Mouse (Mus musculus): ENCODE measurements around the gene Rftn1. TPM values are rescaled to one million over a fixed set of nuclear protein-coding genes. Genes with fewer than 3 reads are reported as not detected.
A peak's percentile ranks its signal among the peaks of the same experiment; 100 is the strongest.

The Rftn1 gene
- polyA plus RNA-seq, 1 experiment, result 102 TPM

DNA sequence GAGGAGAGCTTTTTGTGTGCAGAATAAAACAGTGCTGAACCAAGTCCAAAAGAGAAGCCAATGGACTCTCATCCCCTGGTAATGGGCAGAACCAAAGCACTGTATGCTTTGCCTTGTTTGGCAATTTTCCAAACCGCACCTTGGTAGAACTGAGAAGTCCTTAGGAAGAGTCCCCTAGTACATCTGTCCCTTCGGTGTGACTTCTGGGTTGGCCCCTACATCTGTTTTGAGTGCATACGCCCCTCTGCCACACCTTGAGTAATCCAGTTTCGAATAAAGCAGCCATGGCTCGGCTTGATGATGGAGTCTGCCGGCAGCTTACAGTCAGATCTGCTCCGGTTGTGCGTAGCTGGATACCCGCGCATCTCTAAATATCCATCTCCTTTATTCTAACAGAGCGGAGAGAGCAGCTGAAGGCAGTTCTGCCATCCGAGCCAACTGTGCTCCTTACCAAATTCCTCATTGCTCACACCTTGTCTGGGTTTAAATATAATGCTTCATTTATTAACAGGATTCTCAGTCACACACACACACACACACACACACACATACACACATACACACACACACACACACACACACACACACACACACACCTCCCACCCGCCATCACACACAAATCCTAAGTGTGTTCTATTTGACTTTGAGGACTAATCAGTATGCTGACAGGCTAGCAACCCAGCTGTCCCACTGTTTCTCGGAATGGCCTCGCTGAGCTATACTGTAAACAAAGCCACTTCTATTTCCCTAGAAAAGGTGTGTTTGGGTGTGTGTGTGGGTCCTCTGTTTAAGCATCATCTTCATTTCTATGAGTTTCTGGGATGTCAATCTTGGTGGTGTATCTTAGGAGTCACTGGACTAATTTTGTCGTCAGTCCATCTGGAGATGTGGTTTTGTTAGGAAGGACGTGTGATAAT is 224.4 kb downstream of the Rftn1 start:
- no peak for TF ChIP-seq CTCF (IDR thresholded peaks at IDR 0.05; ENCODE audit: borderline replicate concordance, control insufficient read depth, extremely low read depth, insufficient read depth, low read length, poor library complexity)
- no peak for TF ChIP-seq POLR2A (IDR thresholded peaks at IDR 0.05; ENCODE audit: control insufficient read depth, extremely low read depth, insufficient read depth, low read length, poor library complexity)
- no peaks in the 10 kb centered on the region for H3K36me3 ChIP-seq (ENCODE audit: control insufficient read depth, insufficient read depth, low read length)
- no peak overlapping the region for H3K4me3 ChIP-seq (ENCODE audit: control insufficient read depth, insufficient read depth, low read length)
- no peak for DNase-seq
- H3K27me3 ChIP-seq (ENCODE audit: control insufficient read depth, insufficient read depth, low read length), result no peaks in the 10 kb centered on the region
- 93% methylated on average over 17 of the region's 17 CpGs for WGBS
- H3K27ac ChIP-seq (ENCODE audit: control insufficient read depth, insufficient read depth, low read length), result no peak overlapping the region
- peaks cover 2% of the 10 kb centered on the region; the same call in 1 of the 2 replicates for H3K4me1 ChIP-seq (replicated peaks; ENCODE audit: control insufficient read depth, insufficient read depth, low read length)

DNA sequence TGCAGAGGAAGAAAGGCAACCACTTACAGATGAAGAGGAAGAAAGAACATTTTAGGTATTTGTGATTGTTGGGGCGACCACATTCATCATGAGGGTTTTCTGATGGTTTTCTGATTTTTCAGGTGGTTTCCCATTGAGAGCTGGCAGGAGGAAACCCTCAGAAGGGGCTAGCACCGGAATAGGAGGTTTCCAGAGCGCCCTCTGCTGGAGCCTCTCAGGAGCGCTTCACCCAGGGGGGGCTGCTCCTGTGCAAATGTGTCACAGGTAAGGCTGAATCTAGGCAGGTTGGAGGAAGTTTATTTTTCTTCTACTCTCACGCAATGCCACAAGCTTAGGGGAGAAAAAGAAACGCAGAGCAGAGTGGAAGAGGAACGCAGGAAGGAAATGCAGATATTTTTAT is 225.4 kb downstream of the Rftn1 start:
- peak; percentile 62; the same call in 1 of the 2 replicates for TF ChIP-seq CTCF (IDR thresholded peaks at IDR 0.05; ENCODE audit: borderline replicate concordance, control insufficient read depth, extremely low read depth, insufficient read depth, low read length, poor library complexity)
- TF ChIP-seq POLR2A (IDR thresholded peaks at IDR 0.05; ENCODE audit: control insufficient read depth, extremely low read depth, insufficient read depth, low read length, poor library complexity), result no peak
- Histone ChIP-seq H3K27me3 (ENCODE audit: control insufficient read depth, insufficient read depth, low read length) (no peaks in the 10 kb centered on the region), H3K27ac (ENCODE audit: control insufficient read depth, insufficient read depth, low read length) (no peak overlapping the region), H3K4me3 (ENCODE audit: control insufficient read depth, insufficient read depth, low read length) (no peak overlapping the region), H3K4me1 (replicated peaks; ENCODE audit: control insufficient read depth, insufficient read depth, low read length) (peaks cover 2% of the 10 kb centered on the region; the same call in 1 of the 2 replicates), H3K36me3 (ENCODE audit: control insufficient read depth, insufficient read depth, low read length) (no peaks in the 10 kb centered on the region)
- DNase-seq, result peak; percentile 39
- WGBS, result 74% methylated on average over 7 of the region's 7 CpGs

DNA sequence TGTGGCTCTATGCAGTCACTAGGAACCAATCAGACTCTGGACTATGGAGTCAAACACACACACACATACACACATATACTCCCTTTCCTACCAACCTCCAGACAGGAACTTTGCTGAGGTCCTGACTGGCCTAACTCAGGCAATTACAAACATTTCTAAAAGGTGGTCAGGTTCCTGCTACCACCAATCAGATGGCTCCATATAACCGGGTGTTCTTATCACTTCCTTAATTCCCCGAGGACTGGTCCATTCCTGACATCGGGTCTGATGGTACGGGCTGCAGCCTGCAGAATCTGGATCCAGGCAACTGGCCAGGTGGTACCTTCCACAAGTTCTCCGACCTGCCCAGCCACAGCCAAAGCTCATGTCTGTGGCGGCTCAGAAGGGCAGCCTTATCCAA is 226.0 kb downstream of the Rftn1 start:
- no peak overlapping the region for H3K27ac ChIP-seq (ENCODE audit: control insufficient read depth, insufficient read depth, low read length)
- no peak for DNase-seq
- H3K4me1 ChIP-seq (replicated peaks; ENCODE audit: control insufficient read depth, insufficient read depth, low read length), result peaks cover 2% of the 10 kb centered on the region; the same call in 1 of the 2 replicates
- TF ChIP-seq POLR2A (IDR thresholded peaks at IDR 0.05; ENCODE audit: control insufficient read depth, extremely low read depth, insufficient read depth, low read length, poor library complexity) (no peak), CTCF (IDR thresholded peaks at IDR 0.05; ENCODE audit: borderline replicate concordance, control insufficient read depth, extremely low read depth, insufficient read depth, low read length, poor library complexity) (no peak)
- no peaks in the 10 kb centered on the region for H3K36me3 ChIP-seq (ENCODE audit: control insufficient read depth, insufficient read depth, low read length)
- 96% methylated on average over 6 of the region's 6 CpGs for WGBS
- no peaks in the 10 kb centered on the region for H3K27me3 ChIP-seq (ENCODE audit: control insufficient read depth, insufficient read depth, low read length)
- H3K4me3 ChIP-seq (ENCODE audit: control insufficient read depth, insufficient read depth, low read length), result no peak overlapping the region

DNA sequence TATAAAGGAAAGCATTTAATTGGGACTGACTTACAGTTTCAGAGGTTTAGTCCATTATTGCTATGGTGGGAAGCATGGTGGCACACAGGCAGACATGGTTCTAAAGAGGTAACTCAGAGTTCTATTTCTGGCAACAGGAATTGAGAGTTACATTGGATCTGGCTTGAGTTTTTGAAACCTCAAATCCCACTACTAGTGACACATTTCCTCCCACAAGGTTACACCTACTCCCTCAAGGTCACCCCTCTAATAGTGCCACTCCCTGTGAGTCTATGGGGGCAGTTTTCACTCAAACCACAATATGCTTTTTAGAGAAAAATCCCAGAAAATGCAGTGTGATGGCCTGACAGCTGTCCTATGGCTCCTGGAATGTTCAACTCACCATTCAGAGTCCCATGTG is 231.5 kb downstream of the Rftn1 start:
- no peaks in the 10 kb centered on the region for H3K27me3 ChIP-seq (ENCODE audit: control insufficient read depth, insufficient read depth, low read length)
- no peak for TF ChIP-seq CTCF (IDR thresholded peaks at IDR 0.05; ENCODE audit: borderline replicate concordance, control insufficient read depth, extremely low read depth, insufficient read depth, low read length, poor library complexity)
- TF ChIP-seq POLR2A (IDR thresholded peaks at IDR 0.05; ENCODE audit: control insufficient read depth, extremely low read depth, insufficient read depth, low read length, poor library complexity), result no peak
- no peaks in the 10 kb centered on the region for H3K4me1 ChIP-seq (replicated peaks; ENCODE audit: control insufficient read depth, insufficient read depth, low read length)
- H3K27ac ChIP-seq (ENCODE audit: control insufficient read depth, insufficient read depth, low read length), result no peak overlapping the region
- no peaks in the 10 kb centered on the region for H3K36me3 ChIP-seq (ENCODE audit: control insufficient read depth, insufficient read depth, low read length)
- H3K4me3 ChIP-seq (ENCODE audit: control insufficient read depth, insufficient read depth, low read length), result no peak overlapping the region
- no peak for DNase-seq

DNA sequence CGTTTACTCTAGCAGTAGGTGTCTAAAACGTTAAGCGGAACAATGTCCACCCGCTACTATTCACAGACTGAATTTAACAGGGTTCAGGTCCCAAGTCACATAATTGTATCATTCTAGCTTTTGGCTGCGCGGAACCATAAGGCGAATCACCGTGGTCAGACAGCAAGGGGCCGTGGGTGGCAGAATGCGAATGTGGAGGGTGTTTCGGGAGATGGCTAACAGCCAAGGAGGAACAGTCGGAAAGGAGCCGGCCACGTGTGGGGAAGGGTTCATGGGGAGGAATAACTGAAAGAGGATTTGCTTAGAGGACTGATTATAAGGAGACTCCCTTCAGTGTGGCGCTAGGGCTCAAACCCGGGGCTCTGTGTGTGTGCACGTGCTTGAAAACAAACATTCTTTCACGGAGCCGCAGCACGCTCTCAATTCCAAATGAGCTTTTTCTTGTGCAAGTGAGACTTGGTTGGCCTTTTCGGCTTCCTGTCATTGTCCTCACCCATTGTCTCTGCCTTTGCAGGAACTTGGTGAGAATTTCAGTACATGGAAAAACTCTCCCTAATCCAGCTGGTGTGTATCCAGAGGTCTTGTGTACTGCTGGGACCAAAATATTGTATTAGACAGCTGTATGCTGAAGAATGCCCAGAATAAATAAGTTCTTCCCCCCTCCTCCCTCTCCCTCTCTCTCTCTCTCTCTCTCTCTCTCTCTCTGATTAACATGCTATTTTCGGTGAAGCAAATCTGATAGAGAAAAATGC is 238.4 kb downstream of the Rftn1 start:
- peak overlapping the region; percentile 36 for H3K4me3 ChIP-seq (ENCODE audit: control insufficient read depth, insufficient read depth, low read length)

DNA sequence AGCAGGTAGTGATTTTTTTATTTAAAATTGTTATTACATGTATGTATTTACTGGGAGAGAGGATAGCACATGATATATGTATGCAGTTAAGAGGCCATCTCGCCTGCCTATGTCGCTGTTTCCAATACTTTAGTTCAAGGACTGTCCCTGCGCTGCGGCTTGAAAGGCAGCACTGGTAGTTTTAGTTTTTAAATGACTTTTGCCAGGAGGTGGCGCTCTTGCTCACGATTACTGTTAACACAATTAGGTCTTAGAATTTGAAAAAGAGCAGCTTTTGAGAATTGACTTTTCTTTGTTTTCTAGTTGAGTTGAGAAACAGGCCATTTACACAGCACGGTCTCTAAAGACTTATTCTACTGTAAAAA is 239.0 kb downstream of the Rftn1 start:
- Histone ChIP-seq H3K4me1 (replicated peaks; ENCODE audit: control insufficient read depth, insufficient read depth, low read length) (no peaks in the 10 kb centered on the region), H3K27me3 (ENCODE audit: control insufficient read depth, insufficient read depth, low read length) (no peaks in the 10 kb centered on the region), H3K27ac (ENCODE audit: control insufficient read depth, insufficient read depth, low read length) (no peak overlapping the region), H3K36me3 (ENCODE audit: control insufficient read depth, insufficient read depth, low read length) (no peaks in the 10 kb centered on the region), H3K4me3 (ENCODE audit: control insufficient read depth, insufficient read depth, low read length) (no peak overlapping the region)
- TF ChIP-seq CTCF (IDR thresholded peaks at IDR 0.05; ENCODE audit: borderline replicate concordance, control insufficient read depth, extremely low read depth, insufficient read depth, low read length, poor library complexity) (no peak), POLR2A (IDR thresholded peaks at IDR 0.05; ENCODE audit: control insufficient read depth, extremely low read depth, insufficient read depth, low read length, poor library complexity) (no peak)
- WGBS, result 6% methylated on average over 7 of the region's 7 CpGs
- DNase-seq, result peak; percentile 74

More for the DNA sequence above, 238.4 kb downstream of the Rftn1 start:
- Histone ChIP-seq H3K27ac (ENCODE audit: control insufficient read depth, insufficient read depth, low read length) (no peak overlapping the region), H3K36me3 (ENCODE audit: control insufficient read depth, insufficient read depth, low read length) (no peaks in the 10 kb centered on the region), H3K27me3 (ENCODE audit: control insufficient read depth, insufficient read depth, low read length) (no peaks in the 10 kb centered on the region), H3K4me1 (replicated peaks; ENCODE audit: control insufficient read depth, insufficient read depth, low read length) (no peaks in the 10 kb centered on the region)
- no peak for TF ChIP-seq POLR2A (IDR thresholded peaks at IDR 0.05; ENCODE audit: control insufficient read depth, extremely low read depth, insufficient read depth, low read length, poor library complexity)
- TF ChIP-seq CTCF (IDR thresholded peaks at IDR 0.05; ENCODE audit: borderline replicate concordance, control insufficient read depth, extremely low read depth, insufficient read depth, low read length, poor library complexity), result no peak
- no peak for DNase-seq
- WGBS, result 45% methylated on average over 22 of the region's 22 CpGs

Measured in thymus, adult 2 months (tissue).